Mouse (Mus musculus) kidney, adult 8-10 months (tissue): ENCODE data around the gene Ephb3.

ENCODE experiments used
- DNase-seq, 2 experiments: peaks; one replicate each; pipeline ENCODE4 v3.0.0; 2022

The Ephb3 gene

GRCm38 (mm10) chr16:21247871-21248712, 43.5 kb downstream of the Ephb3 start:
- peak; percentile 69 to 77 for DNase-seq

GRCm38 (mm10) chr16:21248713-21249531, 44.4 kb downstream of the Ephb3 start:
- no peak for DNase-seq

DNA sequence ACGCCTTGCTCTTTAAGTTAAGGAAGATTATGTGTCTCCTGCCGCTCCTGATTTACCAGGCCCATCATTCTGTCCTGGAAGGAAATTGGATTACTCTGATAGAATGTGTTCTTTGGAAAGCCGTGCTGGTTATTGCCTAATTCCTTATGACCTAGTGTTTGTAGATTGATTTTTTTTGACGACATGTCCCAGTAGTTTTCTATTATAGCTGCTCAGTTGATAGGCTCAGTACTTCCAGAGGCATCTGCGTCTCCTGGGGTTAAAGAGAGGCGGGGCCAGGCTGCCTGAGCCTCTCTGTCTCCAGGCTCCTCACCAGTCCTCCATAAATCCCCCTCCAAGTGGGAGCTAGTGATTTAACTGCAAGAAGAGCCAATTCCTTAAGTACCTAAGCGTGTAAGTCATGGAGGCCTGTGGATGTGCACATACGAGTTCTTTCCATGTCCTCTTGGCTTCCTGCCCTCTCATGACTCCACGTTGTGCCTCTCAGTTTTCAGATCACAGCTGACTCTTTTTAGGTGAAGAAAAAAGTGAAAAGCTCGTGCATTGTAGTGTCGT, 47.9 kb downstream of the Ephb3 start:
- no peak for DNase-seq

DNA sequence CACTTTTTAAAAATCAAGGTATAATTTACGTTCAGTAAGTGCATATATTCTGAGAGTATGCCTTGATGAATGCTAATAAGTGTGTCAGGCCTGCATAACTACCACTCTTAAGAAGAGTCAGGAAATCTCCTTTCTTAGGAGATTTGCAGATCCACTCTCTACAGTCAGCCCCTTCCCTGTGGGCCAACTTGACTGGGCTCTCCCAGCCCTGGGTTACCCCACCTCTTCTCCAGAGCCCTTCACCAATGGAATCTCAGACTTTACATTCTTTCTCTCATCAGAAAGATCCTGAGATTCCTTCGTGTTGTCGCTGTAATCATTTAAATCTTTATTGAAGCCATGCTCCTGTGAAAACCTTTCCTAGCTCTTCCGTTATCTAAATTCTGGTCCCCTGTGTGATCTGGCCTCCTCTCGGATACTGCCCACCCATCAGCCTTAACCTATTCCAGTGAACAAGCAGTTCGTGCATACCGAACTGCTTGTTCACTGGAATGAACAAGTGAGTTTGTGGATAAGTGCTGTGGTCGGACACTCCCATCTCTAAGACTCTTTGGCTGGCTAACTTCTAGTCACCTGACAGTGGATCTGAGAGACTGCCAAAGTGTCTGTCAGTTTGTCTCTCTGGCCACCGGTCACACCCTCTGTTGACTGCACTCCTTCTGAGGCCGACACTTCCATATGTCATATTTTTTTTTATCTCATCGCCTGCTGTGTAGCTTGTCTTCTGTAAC, 51.2 kb downstream of the Ephb3 start:
- DNase-seq = no peak

DNA sequence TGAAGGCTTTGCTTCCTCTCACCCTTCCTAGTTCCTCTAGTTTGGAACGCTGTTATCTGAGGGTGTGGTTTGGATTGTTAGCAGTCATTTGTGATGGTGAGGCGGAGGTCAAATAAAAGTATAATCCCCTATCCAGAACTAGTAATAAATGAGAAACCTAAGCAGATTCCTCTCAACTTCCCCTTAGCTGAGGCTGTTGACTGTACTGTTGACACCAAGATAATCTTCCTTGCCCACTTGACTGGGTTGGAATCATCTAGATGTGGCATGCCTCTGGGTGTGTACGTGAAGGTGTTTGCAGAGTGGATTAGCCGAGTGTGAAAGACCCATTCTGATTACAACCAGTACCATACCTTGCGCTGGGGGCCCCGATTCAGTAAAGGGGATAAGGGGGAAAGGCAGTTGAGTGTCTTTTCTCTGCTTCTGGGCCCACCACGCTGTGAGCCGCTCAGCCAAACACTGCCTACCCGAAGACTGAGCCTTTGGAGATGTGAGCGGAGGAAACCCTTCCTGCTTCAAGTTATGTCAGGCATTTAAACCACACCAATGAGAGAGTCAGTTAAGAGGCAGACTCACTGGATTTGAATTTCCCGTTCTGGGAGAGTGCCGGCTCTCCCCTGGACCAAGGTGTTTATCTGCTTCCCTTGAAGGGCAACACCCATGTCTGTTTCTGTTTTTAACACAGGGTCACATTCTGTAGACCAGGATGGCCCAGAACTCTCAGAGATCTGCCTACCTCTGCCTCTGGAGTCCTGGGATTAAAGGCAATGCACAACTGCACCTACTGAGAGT, 52.2 kb downstream of the Ephb3 start:
- DNase-seq = no peak

- DNase-seq = peak; percentile 21 to 53
These were observed 60.9 kb downstream of the Ephb3 start for GRCm38 (mm10) chr16:21265417-21265816.

DNA sequence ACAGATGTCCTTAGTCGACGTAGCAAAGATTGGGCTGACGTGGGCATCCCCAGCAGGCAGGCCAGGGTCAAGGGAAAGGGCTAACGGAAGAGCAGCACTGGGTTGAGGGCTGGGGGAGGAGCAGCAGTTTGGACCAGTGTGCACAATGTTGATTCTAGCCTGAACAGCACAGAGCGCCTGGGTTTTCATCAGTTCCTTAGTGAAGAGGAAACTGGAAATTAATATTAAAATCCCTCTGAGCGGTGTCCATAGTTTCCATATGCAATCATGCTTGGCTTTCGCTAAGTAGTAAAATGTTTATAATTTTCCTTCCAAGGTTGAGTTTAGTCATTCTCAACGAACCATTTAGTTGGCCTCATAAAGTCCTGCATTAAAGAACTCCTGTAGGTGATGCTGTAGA, 65.2 kb downstream of the Ephb3 start:
- no peak for DNase-seq

DNA sequence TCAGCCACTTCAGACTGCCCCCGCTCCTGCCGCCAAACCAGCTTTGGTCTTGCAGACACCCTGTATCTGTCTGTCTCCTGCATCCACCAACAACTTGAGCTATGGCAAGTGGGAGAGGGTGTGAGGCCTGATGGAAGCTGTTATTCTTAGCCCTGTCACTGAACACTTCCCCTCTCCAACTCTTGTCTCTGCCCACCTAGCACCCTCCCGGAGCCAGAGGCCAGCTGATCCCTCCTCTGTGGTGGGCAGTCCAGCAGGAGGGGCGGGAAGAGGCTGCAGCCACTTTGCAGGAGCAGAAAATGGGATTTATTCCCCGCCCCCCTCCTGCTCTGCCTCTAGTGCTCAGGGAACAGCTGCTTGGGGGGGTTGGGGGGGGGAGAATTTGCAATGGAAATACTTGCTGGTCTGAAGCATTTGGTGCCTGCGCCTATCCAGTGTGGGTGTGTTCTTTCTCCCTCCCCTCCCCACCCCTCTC, 67.3 kb downstream of the Ephb3 start:
- no peak for DNase-seq

DNA sequence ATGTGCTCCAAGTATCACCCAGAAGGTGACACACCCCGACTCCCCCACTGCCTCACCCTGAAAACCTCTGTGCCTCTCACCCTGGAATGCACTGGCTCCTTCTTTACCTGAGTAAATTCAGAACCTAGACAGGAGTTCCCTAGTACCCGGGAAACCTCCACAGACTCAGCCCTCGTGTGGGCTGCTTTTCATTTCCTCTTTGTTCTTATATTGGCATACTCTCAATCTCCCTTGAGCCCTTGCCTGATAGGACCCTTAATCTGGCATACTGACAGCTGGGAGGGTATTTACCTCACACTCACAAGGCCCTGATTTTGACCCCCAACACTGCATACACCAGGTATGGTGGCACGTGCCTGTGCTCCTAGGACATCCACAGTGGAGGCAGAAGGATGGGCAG, 68.2 kb downstream of the Ephb3 start:
- DNase-seq = no peak
